Mouse (Mus musculus) lung, embryonic 14.5 days (tissue): ENCODE results near the gene Rxra. TPM values are rescaled to one million over a fixed set of nuclear protein-coding genes. Genes with fewer than 3 reads are reported as not detected.
A peak's percentile ranks its signal among the peaks of the same experiment; 100 is the strongest.

Source experiments
- ATAC-seq: fragments of 200-750 bp; cut with Nextera tagmentation; 2 replicates; pipeline ENCODE4 v1.8.0; 2017; ENCODE audit warnings: mild to moderate bottlenecking, moderate TSS enrichment, moderate library complexity; ENCODE audit not compliant: insufficient read depth
- DNase-seq: peaks from one replicate; pipeline ENCODE4 v3.0.0-alpha.2; 2015
- H3K27ac ChIP-seq: fragments of 300-500 bp; sonication (generic); 2 replicates; pipeline ENCODE4 v1.5.1; 2014; ENCODE audit warnings: low read depth, mild to moderate bottlenecking, moderate library complexity
- H3K27me3 ChIP-seq: fragments of 300-500 bp; sonication (generic); 2 replicates; pipeline ENCODE4 v1.6.1; 2014; ENCODE audit warnings: low read length, control low read depth; ENCODE audit not compliant: insufficient read depth
- H3K36me3 ChIP-seq: fragments of 300-500 bp; sonication (generic); 2 replicates; pipeline ENCODE4 v1.6.1; 2014; ENCODE audit warnings: control low read depth; ENCODE audit not compliant: insufficient read depth
- H3K4me1 ChIP-seq: fragments of 300-500 bp; sonication (generic); 2 replicates; pipeline ENCODE4 v1.6.1; 2014; ENCODE audit warnings: antibody characterized with exemption, control low read depth; ENCODE audit not compliant: insufficient read depth
- H3K4me2 ChIP-seq: fragments of 300-500 bp; sonication (generic); 2 replicates; pipeline ENCODE4 v1.6.1; 2014; ENCODE audit warnings: mild to moderate bottlenecking
- H3K4me3 ChIP-seq: fragments of 300-500 bp; sonication (generic); 2 replicates; pipeline ENCODE4 v1.5.1; 2014; ENCODE audit warnings: low read depth, low read length
- H3K9ac ChIP-seq: fragments of 300-500 bp; sonication (generic); 2 replicates; pipeline ENCODE4 v1.6.1; 2014
- H3K9me3 ChIP-seq: fragments of 300-500 bp; sonication (generic); 2 replicates; pipeline ENCODE4 v1.6.1; 2016; ENCODE audit warnings: low read depth, low read length, control low read depth
- CTCF ChIP-seq: IDR thresholded peaks from 2 replicates; pipeline ENCODE4 v1.5.1; 2016; ENCODE audit warnings: antibody characterized with exemption, low read depth
- WGBS: fragments of 180-500 bp; shearing (Covaris S2); extraction: QIAGEN DNeasy Blood & Tissue Kit; methylation state at CpG from one replicate; pipeline ENCODE4 v1.1.7; 2014; 5-methylcytosine and 5-hydroxymethylcytosine counted together
- polyA plus RNA-seq: library from polyadenylated mRNA; unstranded; fragments of >200 nt; fragmentation: Nextera tagmentation; extraction: Ambion mirVana; gene quantifications from 2 replicates; pipeline ENCODE4 v1.2.1, GENCODE M21; 2014

Rxra gene
- polyA plus RNA-seq, 1 experiment from 2014 or later = 10.3 TPM

GRCm38 (mm10) chr2:27758414-27759301, 82.4 kb downstream of the Rxra start:
- H3K9ac ChIP-seq = no peak overlapping the region; the same call in 1 of the 2 replicates
- H3K4me2 ChIP-seq = peak overlapping the region; percentile 10; the same call in 1 of the 2 replicates

GRCm38 (mm10) chr2:27759431-27759830, 83.2 kb downstream of the Rxra start:
- Histone ChIP-seq H3K27ac (peak overlapping the region; percentile 77), H3K4me3 (no peak overlapping the region), H3K9me3 (no peaks in the 10 kb centered on the region), H3K27me3 (no peaks in the 10 kb centered on the region), H3K4me2 (no peak overlapping the region), H3K36me3 (peaks cover 61% of the 10 kb centered on the region), H3K4me1 (peaks cover 24% of the 10 kb centered on the region), H3K9ac (no peak overlapping the region)
- ATAC-seq (no peak), DNase-seq (no peak)
- 82% methylated on average over 14 of the region's 14 CpGs for WGBS
- no peak for TF ChIP-seq CTCF

More at GRCm38 (mm10) chr2:27758414-27759301, 82.4 kb downstream of the Rxra start:
- peaks cover 69% of the 10 kb centered on the region for H3K36me3 ChIP-seq
- H3K27ac ChIP-seq = peak overlapping the region; percentile 77
- 37% methylated on average over 20 of the region's 20 CpGs for WGBS
- DNase-seq (peak; percentile 99), ATAC-seq (peak; percentile 82)
- peaks cover 24% of the 10 kb centered on the region for H3K4me1 ChIP-seq
- no peak for TF ChIP-seq CTCF
- H3K4me3 ChIP-seq = no peak overlapping the region
- no peaks in the 10 kb centered on the region for H3K9me3 ChIP-seq
- no peaks in the 10 kb centered on the region for H3K27me3 ChIP-seq

- Histone ChIP-seq H3K27me3 (no peaks in the 10 kb centered on the region), H3K4me2 (no peak overlapping the region), H3K4me3 (no peak overlapping the region), H3K9ac (no peak overlapping the region), H3K27ac (no peak overlapping the region), H3K36me3 (peaks cover 42% of the 10 kb centered on the region), H3K9me3 (no peaks in the 10 kb centered on the region), H3K4me1 (peaks cover 29% of the 10 kb centered on the region)
- WGBS = 91% methylated on average over 10 of the region's 10 CpGs
- no peak for DNase-seq
- no peak for ATAC-seq
- no peak for TF ChIP-seq CTCF
Observed at GRCm38 (mm10) chr2:27761260-27761995, 85.2 kb downstream of the Rxra start.

- H3K4me3 ChIP-seq = no peak overlapping the region
- no peaks in the 10 kb centered on the region for H3K9me3 ChIP-seq
- H3K36me3 ChIP-seq = peaks cover 36% of the 10 kb centered on the region
- H3K27me3 ChIP-seq = no peaks in the 10 kb centered on the region
- TF ChIP-seq CTCF = no peak
- no peak overlapping the region for H3K4me2 ChIP-seq
- WGBS = 86% methylated on average over 9 of the region's 9 CpGs
- DNase-seq = no peak
- peaks cover 29% of the 10 kb centered on the region for H3K4me1 ChIP-seq
- H3K9ac ChIP-seq = no peak overlapping the region
- no peak overlapping the region for H3K27ac ChIP-seq
- ATAC-seq = no peak
Observed at GRCm38 (mm10) chr2:27761996-27762340, 85.7 kb downstream of the Rxra start.

- H3K4me3 ChIP-seq = no peak overlapping the region
- peaks cover 26% of the 10 kb centered on the region for H3K4me1 ChIP-seq
- H3K36me3 ChIP-seq = peaks cover 35% of the 10 kb centered on the region
- WGBS = 43% methylated on average over 12 of the region's 12 CpGs
- ATAC-seq (no peak), DNase-seq (peak; percentile 42)
- H3K9ac ChIP-seq = no peak overlapping the region
- no peaks in the 10 kb centered on the region for H3K9me3 ChIP-seq
- no peaks in the 10 kb centered on the region for H3K27me3 ChIP-seq
- no peak overlapping the region for H3K27ac ChIP-seq
- H3K4me2 ChIP-seq = no peak overlapping the region
- no peak for TF ChIP-seq CTCF
Observed at GRCm38 (mm10) chr2:27762509-27762908, 86.3 kb downstream of the Rxra start.

GRCm38 (mm10) chr2:27762920-27763780, 86.9 kb downstream of the Rxra start:
- H3K9me3 ChIP-seq = no peaks in the 10 kb centered on the region
- H3K4me2 ChIP-seq = no peak overlapping the region
- ATAC-seq (no peak), DNase-seq (no peak)
- H3K4me1 ChIP-seq = peaks cover 24% of the 10 kb centered on the region
- WGBS = 61% methylated on average over 14 of the region's 14 CpGs
- peaks cover 29% of the 10 kb centered on the region for H3K36me3 ChIP-seq
- no peak overlapping the region for H3K9ac ChIP-seq
- H3K27me3 ChIP-seq = no peaks in the 10 kb centered on the region
- no peak overlapping the region for H3K27ac ChIP-seq
- no peak overlapping the region for H3K4me3 ChIP-seq
- TF ChIP-seq CTCF = no peak
